Mouse (Mus musculus): ENCODE data around the gene Ap2a1.
A peak's percentile ranks its signal among the peaks of the same experiment; 100 is the strongest.

Ap2a1 gene

DNA sequence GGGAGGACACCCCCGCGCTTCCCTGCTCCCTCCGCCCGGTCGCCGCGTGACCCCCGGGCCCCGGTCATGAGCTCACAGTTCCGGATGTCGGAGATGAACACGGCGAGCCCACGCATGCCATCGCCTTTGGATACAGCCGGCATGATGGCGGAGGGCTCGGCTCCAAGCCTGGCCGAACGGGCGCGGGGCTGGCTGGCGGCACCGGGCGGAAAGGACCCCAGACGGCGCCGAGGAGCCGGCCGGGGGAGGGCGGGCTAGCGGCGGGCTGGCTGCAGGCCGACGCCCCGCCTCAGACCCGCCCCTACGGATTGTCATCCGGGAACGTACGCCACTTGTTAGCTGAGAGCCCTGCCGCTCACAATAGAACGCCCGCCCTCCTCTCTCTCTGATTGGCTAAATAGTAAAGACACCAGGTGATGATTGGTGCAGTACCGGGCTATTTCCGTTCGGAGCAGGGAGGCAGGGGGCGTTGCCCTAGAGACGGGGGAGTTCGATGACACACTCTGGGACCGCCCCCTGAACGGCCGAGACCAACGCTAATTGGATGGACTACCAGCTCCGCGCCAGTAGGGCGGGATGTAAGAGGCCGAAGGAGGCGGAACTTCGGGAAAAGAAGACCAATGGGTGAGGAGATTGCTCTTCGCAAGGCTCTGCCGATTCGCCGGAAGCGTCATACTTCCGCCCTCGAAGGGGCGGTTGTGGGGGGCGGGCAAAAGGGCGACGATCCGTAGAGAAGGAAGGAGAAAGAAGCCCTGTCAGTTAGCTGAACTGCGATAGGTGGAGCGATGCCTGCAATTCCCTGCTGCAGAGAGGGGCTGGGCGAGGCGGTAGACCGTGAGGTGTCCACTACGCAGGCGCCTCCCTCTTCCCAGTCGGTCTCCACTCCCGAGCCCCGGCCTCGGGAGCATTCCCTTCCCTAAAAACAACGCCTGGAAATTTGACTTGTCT lies at the start of gene Ap2a1:
Gene Ap2a1, minus strand, starts transcription at position 293 of the 948 bp plus-strand sequence.
- peak; percentile 100 for DNase-seq (ENCODE audit: low spot score in 2 of 2)

GRCm38 (mm10) chr7:44978300-44978699 lies 49.0 kb upstream of the Ap2a1 start:
- DNase-seq (ENCODE audit: low spot score in 2 of 2), result no peak

DNA sequence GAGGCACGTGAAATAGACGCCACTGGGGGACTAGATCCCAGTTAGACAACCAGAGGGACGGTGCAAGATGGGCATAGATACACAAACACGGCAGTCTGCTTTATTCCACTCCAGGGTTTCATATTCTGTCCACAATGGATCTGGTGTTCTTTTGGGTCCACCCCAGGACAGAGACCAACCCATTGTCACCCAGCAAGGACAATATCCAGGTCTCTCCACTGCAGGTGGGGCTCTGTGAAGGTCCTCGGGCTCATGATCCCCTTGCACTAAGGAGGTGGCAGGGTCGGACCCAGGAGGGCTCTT lies 45.8 kb upstream of the Ap2a1 start:
- DNase-seq (ENCODE audit: low spot score in 2 of 2), result no peak

- DNase-seq (ENCODE audit: low spot score in 2 of 2), result no peak
Observed at GRCm38 (mm10) chr7:44974383-44975116, 45.3 kb upstream of the Ap2a1 start, which contains the start of gene Cpt1c. TSS of gene Cpt1c (minus strand) at chr7:44974851.

- no peak for DNase-seq (ENCODE audit: low spot score in 2 of 2)
Observed at GRCm38 (mm10) chr7:44973415-44974130, 44.3 kb upstream of the Ap2a1 start.

DNA sequence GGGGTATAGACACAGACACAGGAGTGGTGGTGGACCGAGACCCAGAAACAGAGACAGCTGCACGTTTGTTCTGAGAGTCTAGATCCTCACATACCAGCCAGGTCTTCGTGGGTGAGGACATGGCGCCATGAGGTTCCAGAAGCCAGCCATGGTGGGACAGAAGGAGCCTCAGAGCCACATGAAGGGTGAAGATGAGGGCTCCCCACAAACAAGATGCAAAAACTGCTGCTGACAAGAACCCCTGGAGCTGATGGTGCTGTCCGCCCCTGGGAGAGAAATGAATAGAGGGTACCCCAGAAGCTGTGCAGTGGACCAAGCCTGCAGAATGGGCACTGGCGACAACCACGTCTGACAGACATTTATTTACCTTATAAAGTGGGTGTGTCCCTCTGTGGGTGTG lies 41.8 kb upstream of the Ap2a1 start:
- no peak for DNase-seq (ENCODE audit: low spot score in 2 of 2)

GRCm38 (mm10) chr7:44970231-44970691 lies 41.0 kb upstream of the Ap2a1 start:
- DNase-seq (ENCODE audit: low spot score in 2 of 2), result peak; percentile 59 to 74

- no peak for DNase-seq (ENCODE audit: low spot score in 2 of 2)
Observed at GRCm38 (mm10) chr7:44966638-44967037, 37.3 kb upstream of the Ap2a1 start.

DNA sequence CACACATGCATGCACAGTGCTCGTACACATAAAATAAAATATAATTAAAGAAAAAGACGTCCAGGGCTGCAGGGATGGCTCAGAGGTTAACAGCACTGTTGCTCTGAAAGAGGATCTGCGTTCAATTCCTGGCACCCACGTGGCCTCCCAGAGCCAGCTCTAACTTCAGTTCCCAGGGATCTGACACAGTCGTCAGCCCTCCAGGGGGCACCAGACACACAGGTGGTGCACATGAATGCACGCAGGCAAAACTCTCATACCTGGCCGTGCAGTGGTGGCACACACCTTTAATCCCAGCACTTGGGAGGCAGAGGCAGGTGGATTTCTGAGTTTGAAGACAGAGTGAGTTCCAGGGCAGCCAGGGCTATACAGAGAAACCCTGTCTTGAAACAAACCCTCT lies 36.7 kb upstream of the Ap2a1 start:
- DNase-seq (ENCODE audit: low spot score in 2 of 2), result no peak

DNA sequence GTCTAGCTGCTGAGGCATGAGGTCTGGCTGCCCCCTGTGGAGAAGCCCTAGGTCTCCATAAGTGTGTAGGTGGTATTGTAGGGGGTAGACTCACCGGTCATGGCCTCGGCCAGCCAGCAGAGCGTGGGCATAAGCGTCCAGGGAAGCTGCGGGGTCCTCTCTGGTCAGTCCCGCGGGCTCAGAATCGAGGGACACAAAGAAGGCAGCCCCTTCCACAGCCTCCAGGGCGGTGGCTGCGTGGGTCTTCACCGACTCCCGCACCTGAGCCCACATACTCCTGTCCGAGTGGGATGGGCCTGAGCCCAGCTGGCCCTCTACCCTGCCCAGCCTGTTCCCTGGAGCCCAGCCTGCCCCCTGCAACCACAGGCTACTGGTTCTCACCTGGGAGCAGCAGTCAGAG lies 35.7 kb upstream of the Ap2a1 start:
- no peak for DNase-seq (ENCODE audit: low spot score in 2 of 2)

DNA sequence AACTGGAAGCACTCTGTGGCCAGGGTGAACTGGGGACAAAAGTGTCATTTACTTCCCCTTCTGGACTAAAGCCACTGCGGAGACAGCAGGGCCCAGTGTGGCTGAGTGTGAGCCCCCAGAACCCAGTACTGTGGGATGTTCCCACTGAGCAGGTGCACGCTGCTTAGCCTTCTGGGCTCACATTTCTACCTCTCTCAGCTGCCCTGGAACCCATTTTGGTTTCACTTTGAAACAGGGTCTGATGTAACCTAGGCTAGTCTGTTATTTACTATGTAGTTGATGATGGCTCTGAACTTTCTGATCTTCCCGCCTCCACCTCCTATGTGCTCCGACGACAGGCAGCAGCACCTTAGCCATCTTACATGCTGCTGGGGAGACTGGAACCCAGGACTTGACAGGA lies 33.5 kb upstream of the Ap2a1 start:
- no peak for DNase-seq (ENCODE audit: low spot score in 2 of 2)

DNA sequence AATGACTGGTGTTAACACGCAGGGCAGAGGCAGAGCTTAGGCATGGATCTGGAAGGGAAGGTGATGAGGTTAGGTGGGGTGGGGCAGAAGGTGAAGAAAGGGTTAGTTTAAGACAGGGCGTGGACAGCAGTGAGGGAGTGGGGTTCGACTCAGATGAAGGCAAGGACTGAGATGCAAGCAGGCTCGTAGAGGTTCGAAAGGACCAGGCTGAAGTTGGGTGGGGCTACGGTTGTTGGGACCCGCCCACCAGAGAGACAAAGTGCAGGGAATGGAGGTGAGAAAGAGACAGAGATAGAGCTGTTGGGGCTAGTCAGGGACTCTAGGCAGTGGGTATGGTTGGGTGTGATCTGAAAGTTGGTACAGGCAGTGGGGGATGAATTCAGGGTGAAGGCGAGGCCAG lies 33.0 kb upstream of the Ap2a1 start:
- no peak for DNase-seq (ENCODE audit: low spot score in 2 of 2)

DNA sequence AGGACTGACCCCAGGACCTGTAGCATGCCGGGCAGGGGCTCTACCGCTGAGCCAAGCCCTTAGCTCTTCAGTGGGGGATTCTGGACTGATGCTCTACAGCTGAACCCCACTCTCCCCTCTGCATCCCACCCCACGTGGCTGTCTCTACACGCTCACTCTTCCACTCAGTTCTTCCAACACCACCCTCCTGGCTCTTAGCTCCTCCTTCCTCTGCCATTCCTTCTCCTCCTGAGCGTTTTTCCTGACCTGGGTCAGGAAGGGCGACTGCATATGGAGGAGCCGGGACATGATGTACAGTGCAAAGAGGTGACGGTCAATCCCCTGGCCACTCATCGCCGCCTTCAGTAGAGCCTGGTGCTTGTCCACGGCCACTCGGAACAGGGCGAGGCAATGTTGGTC lies 31.2 kb upstream of the Ap2a1 start:
- no peak for DNase-seq (ENCODE audit: low spot score in 2 of 2)

DNA sequence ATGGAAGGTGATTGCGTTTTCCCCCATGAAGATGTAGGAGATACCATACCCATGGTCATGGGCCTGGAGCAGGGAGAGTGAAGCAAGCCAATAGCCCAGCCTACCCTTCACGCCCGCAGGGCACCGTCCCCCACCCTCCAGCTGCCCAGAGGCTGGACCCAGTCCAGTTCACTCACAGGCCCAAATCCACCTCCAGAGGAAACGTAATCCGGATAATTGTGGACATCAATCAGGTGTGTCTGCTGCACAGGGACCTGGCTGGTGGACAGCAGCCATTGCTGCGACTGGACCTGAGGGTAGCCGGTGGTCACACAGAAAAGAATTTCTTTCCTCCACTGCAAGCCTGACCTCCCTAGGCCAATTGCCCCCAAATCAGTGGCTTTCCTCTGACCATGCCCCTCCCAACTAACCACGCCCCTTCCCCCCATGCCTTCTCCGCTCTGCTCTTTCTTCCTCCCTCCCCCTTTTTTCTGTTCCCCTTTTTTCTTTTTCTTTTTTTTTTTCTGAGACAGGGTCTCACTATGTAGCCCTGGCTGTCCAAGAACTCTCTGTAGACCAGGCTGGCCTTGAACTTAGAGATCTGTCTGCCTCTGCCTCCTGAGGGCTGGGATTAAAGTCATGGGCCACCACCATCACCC lies 30.7 kb upstream of the Ap2a1 start:
- DNase-seq (ENCODE audit: low spot score in 2 of 2), result no peak

DNA sequence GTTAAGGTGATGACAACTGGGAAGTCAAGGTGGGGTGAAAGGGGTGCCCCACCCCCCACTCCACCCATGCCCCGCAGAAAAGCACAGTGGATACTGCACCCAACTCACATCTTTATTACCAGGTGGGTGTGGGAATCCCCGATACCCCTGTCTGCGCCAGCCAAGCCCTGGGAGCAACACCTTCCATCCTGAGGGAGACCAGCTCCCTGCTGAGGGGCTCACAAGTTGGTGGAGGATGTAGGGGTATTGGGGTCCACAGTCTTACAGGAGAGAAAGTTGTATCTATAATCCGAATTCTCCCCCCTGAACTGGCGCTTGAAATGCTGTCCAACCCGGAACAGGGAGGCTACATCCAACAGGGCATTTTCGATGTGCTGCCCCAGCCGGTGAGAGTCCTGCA lies 30.0 kb upstream of the Ap2a1 start:
- no peak for DNase-seq (ENCODE audit: low spot score in 2 of 2)

GRCm38 (mm10) chr7:44958208-44958607 lies 28.9 kb upstream of the Ap2a1 start:
- peak in 1 of 2 experiments; percentile 30 for DNase-seq (ENCODE audit: low spot score in 2 of 2)

- DNase-seq (ENCODE audit: low spot score in 2 of 2), result no peak
Observed at GRCm38 (mm10) chr7:44957183-44957835, 28.0 kb upstream of the Ap2a1 start.

GRCm38 (mm10) chr7:44956266-44956665 lies 27.0 kb upstream of the Ap2a1 start:
- no peak for DNase-seq (ENCODE audit: low spot score in 2 of 2)

GRCm38 (mm10) chr7:44955628-44956027 lies 26.3 kb upstream of the Ap2a1 start:
- peak in 1 of 2 experiments; percentile 35 for DNase-seq (ENCODE audit: low spot score in 2 of 2)

GRCm38 (mm10) chr7:44954091-44954885 lies 25.0 kb upstream of the Ap2a1 start:
- DNase-seq (ENCODE audit: low spot score in 2 of 2), result no peak

All from natural killer cell, adult 2 months (primary cell).